Mouse (Mus musculus) ES-Bruce4 (cell line): Measurements from ENCODE around the gene Galnt5.

ENCODE experiments used
- CTCF ChIP-seq: IDR thresholded peaks from one replicate; pipeline ENCODE4 v1.8.1; 2011; ENCODE audit warnings: low read depth, low read length
- POLR2A ChIP-seq: IDR thresholded peaks from one replicate; pipeline ENCODE4 v1.8.1; 2011; ENCODE audit warnings: low read length; ENCODE audit not compliant: insufficient read depth

DNA sequence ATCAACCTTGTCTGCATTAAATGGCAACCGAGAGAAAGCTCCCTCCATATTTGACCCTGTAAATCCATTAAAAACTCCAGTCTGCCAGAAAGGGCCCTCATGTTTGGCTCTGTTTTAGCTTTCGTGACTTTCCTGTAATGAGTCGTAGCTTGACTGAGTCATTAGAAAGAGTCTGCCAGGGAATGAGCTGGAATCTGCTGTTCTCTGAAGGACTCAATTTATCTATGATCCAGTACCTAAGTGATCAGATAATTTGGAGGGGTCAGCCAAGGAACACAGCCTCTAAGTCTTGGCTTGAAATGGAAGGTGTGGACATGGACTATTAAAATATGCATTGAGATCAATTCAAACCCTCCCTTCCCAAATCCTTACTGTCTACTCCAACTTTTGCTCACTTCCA lies 33.7 kb downstream of the Galnt5 start:
- no peak for TF ChIP-seq CTCF
- no peak for TF ChIP-seq POLR2A
